Mouse (Mus musculus) embryo, embryonic 11.5 days (tissue): ENCODE results near the gene Cotl1.

Experiments used
- DNase-seq: peaks from one replicate; pipeline ENCODE4 v3.0.0-alpha.2; 2012; ENCODE audit warnings: low read depth, low spot score

The Cotl1 gene

DNA sequence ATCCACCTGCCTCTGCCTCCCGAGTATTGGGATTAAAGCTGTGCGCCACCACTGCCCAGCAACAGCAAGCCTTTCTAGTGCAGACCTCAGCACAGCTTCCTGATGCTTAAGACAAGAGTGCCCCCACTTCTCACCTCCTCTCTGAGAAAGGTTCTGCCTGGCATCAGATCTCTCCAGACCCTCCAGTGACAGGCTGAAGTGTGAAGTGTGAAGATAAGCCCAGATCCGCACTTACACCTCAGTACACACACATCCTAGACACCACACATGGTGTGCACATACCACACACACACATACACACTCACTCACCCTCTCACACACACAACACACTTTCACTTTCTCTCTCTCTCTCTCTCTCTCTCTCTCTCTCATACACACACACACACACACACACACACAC lies 53.5 kb downstream of the Cotl1 start:
- no peak for DNase-seq

DNA sequence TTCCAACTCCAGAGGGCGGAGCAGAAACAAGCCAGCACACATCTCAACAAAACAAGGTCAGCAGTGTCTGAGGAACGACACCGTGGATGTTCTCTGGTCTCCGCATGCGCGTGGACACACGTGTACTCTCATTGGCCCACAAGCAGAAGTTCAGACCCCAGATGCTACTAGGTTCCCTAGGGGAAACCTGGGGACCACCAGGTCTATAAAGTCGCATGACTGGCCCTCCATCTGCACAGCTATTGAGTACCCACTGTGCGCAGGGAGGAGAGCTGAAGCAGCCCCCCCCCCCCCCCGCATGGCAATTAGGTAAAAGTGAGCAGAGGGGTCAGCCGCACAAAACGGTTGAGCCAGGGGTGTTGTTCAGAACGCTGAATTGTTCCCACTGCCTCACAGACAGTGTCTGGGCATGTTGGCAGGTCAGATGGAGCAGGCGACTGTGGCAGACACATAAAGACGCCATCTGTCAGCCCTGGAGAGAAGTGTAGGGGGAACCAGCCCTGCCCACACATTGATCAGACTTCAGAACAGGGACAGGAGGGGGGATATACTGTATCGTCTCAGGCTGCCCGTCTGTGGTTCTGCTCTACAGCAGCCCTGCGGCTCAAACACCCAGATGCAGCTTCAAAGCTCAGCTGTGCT lies 54.5 kb downstream of the Cotl1 start:
- no peak for DNase-seq

DNA sequence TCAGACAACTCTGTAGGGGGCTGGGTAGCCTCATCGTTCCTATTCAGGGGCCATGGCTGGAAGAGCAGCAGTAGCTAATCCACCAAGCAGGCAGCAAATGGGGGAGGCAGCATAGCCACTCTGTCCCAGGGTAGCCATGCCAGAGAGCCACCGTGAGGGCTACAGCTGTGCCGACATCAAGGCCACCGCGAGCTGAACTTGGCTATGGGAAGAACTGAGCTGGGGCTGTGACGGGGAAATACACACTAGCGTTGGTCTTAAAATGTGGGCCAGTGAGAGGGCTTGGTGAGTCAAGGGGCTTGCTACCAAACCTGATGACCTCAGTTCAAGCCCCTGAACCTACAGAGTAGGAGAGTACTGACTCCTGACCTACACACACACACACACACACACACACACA lies 55.7 kb downstream of the Cotl1 start:
- DNase-seq: no peak

DNA sequence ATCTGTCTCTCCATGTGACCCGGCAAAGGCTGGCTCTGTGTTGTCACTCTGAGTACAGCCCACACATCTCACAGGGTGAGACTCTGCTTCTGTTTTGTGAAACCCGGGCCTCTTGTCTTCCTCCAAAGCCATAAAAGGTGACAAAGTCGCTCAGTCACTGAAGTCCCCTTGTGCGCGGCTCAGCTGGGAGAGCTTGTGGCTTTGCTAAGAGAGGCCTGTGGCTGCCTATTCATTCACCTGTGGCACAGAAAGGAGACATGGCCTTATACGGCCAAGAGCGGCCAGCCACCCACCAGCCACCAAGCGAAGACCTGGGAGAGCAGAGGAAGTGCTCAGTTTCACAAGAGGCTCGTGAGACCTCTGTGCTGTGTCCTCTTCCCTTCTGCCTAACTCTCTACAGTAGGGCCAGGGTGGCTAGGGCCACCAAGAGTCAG lies 56.2 kb downstream of the Cotl1 start:
- no peak for DNase-seq

DNA sequence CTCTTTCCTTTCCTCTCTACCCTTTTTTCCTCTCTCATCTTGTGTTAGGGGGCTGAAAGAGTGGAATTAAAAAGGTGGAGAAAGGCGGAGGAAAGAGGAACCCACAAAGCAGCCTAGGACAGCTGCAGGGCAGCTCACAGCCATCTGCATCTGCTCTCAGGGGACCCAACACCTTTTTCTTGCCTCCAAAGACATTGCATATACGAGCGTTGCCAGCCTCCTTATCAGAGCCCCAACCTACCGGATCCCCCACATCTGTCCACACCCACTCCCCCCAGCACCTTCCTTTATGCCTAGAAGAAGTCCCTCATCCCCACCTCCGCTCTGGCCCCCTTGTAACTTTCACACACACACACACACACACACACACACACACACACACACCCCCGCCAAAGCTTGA lies 56.8 kb downstream of the Cotl1 start:
- DNase-seq: no peak

DNA sequence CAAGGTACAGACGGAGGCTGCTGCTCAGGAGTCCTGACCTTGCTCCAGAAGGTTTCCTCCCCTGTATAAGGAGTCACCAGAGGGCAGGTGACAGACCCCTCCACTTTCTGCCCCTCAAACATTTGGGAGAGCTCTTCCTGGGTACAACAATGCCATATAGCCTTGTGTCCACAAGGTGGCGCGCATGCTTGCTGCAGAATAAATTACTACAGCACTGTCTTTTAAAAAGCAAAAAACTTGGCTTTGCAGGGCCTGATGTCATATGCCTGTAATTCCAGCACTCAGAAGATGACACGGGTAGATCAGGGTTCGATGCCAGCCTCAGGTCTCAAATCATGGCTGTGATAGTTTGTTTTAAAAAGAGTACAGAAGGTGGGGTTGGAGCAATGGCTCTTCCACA lies 57.6 kb downstream of the Cotl1 start:
- peak; percentile 61 for DNase-seq

DNA sequence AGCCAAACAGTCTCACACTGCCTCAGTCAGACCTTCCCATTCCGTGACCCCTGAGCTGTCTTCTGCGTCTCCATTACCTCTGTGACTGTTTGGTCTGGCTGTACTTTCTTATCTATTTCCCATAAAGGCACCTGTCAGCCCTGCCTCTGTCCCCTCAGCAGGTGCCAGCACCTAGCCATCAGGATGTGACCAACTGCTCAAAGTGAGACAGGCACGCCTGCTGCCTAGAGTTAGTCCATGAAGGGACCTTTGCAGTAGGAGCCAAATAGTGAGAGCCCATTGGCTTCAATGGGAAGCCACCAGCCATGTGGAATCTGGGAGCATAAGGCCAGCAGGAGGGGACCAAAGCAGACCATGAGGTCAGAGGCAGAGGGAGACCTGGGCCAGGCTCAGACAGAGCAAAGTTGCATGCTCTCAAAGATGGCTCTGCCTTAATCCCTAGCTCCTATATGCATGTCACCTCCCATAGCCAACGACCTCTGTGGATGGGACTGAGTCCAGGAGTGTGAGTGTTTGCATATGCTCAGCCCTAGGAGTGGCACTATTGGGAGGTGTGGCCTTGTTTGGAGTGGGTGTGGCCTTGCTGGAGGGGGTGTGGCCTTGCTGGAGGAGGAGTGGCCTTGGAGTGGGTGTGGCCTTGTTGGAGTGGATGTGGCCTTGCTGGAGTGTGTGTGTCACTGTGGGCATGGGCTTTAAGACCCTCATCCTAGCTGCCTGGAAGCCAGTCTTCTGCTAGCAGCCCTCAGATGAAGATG lies 59.1 kb downstream of the Cotl1 start:
- no peak for DNase-seq

DNA sequence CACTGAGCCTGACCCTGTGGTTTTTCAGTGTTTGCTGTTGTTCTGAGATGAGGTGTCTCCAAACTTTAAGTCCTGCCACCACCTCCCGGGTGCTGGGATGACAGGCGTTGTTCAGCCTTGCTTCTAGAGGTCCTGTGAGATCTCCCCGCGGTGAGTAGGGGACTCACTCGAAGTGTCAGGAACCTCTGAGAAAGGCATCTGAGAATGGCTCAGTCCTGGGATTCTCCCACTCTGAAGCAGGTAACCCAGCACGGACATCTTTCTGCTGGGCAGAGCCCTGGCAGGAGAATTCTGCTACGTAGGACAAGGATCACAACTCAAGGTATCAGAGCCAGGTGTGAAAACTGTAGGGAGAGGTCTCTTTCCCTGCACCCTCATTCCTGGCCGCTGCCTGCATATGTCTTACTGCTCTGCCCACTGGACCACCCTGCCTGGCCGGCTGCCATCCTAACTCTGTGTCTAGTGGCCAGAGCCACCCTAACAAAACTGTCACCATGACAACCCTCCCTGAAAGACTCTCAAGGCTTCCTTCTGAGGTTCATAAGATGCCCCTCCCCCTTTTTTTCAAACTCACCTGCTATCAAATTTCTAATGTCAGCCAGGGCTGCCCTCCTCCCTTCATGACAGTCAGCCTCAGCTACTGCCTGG lies 59.8 kb downstream of the Cotl1 start:
- DNase-seq: no peak

DNA sequence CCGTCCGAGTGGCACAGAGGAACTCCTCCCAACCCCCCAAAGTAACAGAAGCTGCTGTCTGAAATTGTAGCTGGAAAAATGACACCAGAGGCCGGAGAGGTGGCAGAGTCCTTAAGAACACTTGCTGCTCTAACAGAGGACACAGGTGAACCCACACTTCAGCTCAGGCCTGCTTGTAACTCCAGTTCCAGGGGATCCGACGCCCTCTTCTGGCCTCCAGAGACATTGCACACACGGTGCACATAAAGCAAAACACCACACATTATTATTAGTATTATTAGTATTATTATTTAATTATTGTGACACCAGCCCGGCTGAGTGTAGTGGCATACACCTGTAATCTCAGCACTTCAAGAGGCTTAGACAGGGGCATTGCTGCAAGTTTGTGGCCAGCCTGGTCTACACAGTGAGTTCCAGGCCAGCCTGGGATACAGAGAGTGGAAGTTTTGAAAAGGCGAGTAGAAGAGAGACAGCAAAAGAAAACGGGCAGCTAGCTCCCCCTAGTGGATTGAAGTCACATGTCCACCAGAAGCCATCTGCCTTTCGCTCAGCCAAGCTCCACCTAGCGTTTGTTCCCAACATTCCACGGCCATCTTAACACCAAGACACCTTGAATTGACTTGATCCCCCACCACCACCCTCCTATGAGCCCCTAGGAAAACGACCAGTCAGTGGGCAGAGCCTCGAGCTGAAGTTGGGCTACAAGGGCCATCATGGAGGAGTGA lies 61.2 kb downstream of the Cotl1 start:
- DNase-seq: peak; percentile 78

DNA sequence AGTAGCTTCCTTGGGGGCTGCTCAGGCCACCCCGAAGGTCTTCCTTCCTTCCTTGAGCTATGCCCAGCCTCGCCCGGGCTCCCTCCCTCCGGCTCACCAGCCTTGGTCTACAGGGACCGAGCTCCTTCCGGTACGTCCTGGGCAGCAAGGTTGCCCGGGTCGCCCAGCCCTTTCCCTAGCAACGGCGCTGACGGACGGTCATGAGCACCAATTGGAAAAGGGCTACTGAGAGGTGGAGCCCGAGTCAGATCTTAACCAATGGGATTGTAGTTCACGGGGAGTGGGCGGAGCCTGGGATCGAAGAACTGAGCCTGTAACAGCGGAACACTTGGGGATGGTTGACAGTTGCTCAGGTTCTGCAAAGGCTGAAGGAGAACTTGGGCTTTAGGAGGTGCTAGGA lies 62.1 kb downstream of the Cotl1 start, which contains the start of gene Tldc1:
Tldc1 (minus strand) TSS at position 154 of the 400 bp plus-strand sequence.
- peak; percentile 97 for DNase-seq

DNA sequence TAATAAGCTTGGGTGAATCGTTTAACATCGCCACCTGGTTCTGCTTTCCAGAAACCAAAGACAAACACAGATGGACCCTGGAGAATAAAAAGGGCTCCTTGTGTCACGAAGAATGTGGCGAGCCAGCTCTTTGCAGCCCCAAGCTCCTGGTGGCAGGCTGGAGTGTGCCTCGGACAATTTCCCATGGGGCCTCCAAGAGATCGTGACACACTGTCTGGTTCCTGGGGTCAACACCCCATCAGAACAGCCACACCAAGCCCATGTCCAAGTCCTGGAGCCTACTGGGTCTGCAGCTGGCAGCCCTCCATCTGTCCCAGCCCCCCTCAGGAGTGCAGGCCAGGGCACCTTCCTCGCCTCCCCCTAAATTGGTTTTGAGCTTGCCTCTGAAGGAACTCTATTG lies 62.6 kb downstream of the Cotl1 start:
- no peak for DNase-seq

DNA sequence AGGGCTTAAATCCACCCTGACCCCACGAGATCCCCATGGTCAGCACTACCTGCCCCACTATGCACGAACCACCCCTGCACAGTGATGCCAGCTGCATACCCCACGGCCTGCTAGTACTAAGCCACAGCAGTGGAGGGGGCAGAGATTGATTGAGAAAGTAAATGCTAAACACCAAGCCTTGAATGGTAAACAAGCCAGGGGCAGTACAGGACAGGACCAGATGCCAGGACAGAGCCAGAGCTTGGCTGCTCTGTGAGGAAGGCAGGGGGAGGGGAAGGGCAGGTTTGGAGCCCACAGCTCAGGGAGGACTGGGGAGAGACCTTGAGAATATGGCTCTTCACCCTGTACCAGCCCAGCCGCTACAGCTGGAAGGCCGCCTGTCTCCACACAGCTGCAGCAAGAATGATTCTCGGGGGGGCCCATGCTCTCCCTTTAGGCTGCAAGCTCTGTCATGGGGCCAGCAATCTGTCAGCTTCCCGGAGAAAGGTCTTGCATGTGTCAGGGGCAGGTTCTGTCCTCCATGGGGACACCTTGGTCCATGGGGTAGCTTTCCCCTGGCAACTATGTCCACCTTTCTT lies 63.6 kb downstream of the Cotl1 start:
- no peak for DNase-seq

DNA sequence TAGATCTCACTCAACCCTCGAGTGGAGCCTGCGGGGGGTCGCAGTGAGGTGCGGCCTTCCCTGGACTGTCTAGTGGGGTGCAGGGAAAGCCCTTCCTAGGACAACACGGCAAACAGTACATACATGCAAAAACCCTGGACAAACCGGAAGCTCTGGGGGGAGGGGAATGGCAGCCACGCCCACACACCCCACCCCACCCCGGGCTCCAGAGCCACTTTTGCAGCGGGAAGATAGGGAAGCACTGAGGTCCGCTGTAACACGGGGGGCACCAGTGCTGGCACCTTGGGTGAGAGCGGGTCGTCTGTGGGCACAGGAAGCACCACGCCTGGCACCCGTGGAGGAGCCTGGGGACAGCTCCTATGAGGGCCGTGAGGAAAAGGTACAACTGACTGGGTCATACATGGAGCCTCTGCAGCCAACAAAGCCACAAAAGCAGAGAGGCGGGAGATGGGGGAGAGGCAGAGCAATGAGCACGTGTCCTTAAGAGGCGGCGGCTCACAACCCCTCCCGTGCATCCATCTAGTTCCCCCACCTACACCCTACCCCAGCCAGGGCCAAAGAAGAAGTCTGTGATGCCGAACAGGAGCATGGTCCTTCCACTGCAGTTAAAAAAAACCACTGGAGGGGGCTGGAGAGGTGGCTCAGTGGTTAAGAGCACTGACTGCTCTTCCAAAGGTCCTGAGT lies 74.4 kb downstream of the Cotl1 start:
- no peak for DNase-seq

DNA sequence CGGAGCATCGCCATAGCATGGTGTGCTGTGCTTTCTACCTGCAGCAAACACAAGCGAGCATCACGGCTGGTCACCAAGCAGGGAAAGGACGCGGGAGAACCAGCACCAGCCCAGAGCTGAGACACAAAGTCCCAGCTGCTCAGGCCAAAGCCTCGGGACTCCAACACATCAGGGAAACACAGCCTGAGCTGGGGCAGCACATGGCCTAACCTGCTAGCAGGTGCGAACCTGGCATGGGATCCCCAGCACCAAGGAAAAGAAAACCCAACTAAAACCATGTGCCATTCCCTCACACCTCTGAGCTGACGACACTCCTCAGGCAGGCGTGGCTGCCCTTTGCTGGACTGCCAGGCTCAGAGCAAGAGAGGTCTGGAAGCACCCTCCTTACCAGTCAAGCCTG lies 75.0 kb downstream of the Cotl1 start:
- no peak for DNase-seq

DNA sequence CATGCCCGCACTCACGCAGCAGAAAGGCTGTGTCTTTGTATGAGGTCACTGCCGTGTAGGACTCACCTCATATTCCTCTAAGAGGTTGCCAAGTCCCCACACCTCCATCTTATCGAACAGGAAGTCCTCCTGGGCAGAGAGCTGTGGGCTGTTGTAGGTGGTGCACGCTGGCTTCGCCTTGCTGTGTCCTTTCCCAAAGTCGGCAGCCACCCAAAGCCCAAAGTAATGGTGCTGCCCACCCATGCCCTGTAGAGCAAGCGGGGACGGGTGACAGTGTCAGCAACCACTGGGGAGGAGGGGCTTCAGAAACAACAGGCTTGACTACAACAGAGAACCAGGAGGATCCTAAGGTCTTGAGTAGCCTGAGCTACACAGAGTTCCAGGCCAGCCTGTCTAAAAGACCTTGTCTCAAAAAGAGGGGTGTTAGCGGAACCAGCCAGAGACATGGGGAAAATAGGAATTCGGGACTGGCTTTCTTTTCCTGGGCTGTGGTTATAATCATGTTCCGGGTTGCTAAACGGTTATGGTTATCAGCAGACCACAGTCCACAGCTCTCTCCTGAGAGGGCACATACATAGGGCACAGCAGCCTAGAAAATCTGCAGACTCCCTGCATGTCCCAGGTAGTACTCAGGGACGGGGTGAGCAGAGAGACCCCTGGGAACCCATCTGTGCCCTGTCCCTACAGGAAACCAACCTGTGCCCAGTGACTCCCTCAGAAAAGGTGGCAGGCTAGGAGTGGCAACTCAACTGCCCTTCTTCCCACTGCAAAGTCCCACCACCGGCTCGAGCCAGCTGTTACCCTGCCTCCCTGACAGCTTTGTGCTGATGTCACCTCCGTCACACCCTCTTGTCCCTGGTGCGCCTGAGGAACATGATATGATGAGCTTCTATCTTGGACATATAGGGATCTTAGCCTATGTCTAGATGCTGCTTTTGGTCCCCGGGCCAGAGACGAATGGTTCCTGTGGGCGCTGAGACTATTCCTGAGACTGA lies 77.8 kb downstream of the Cotl1 start:
- DNase-seq: no peak

DNA sequence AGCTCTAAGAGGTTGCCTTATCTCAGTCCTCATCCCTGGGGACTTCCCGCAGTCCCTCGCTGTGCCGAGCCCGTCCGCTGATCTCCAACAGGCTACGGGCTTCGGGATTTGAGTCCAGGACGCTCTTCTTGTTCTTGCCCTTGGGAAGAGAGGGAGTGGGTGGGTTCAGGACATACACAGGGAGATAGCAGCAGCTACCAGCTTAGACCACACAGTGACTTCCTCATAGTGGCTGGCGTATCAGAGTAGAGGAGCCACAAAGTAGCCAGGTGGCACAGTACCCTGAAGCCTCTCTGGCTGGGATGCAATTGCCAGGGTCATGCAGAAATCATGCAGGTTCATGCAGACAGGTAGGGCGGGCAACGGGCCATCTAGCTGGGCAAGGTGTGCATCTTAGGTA lies 78.7 kb downstream of the Cotl1 start:
- no peak for DNase-seq
